ENCODE assay signal across 31 mouse cellular contexts in genomic region chr3:104032747-104033146, GRCm38 (mm10).
DNase-seq lines count a peak whose midpoint lies in the region; ATAC-seq lines count a peak whose summit lies in the region.
"Had no signal": no experiment of that assay in that cellular context is flagged by ENCODE, and none has a peak within 500 bp of the region (broad histone marks: within the 10 kb centered on the region; RNA-seq: fewer than 3 reads in every experiment).

No protein-coding gene starts in this region.

- peak; percentile 48 for DNase-seq in forebrain, embryonic 14.5 days (ENCODE audit: low spot score)
- no peak for DNase-seq in hindbrain, embryonic 10.5 days (ENCODE audit: low spot score)
- DNase-seq in midbrain, embryonic 14.5 days, result peak; percentile 50
- DNase-seq in brain, embryonic 18.5 days (ENCODE audit: low read depth, low spot score), result peak; percentile 3
- DNase-seq in layer of hippocampus, postnatal 36 days, result no peak
- DNase-seq: adrenal gland, postnatal 10 days; adrenal gland, postnatal 36 days; B cell, adult 2 months; cerebellum, adult 11-12 months; cerebellum, adult 9-10 months; cerebellum, postnatal 25 days; embryo, embryonic 11 days; gastrocnemius, postnatal 25 days; heart, adult 18-20 months; heart, postnatal 10 days; heart, postnatal 36 days; kidney, adult 18-20 months had no signal

- H3K4me1 ChIP-seq in forebrain, embryonic 14.5 days (ENCODE audit: control insufficient read depth, insufficient read depth, low read length), result no peaks in the 10 kb centered on the region
- H3K4me1 ChIP-seq in forebrain, embryonic 15.5 days, result no peaks in the 10 kb centered on the region
- no peaks in the 10 kb centered on the region for H3K4me1 ChIP-seq in hindbrain, embryonic 16.5 days (ENCODE audit: control insufficient read depth, insufficient read depth, low read depth, low read length)
- H3K4me1 ChIP-seq in hindbrain, embryonic 10.5 days (replicated peaks), result no peaks in the 10 kb centered on the region
- no peaks in the 10 kb centered on the region for H3K4me1 ChIP-seq in midbrain, embryonic 14.5 days (ENCODE audit: control insufficient read depth, insufficient read depth, low read length)
- no peaks in the 10 kb centered on the region for H3K4me1 ChIP-seq in midbrain, embryonic 13.5 days (replicated peaks)
- H3K4me1 ChIP-seq: embryonic facial prominence, embryonic 10.5 days; embryonic facial prominence, embryonic 13.5 days; heart, embryonic 12.5 days; hindbrain, embryonic 15.5 days had no signal

- H3K4me2 ChIP-seq in forebrain, embryonic 14.5 days (ENCODE audit: low read length), result no peak overlapping the region
- no peak overlapping the region for H3K4me2 ChIP-seq in forebrain, embryonic 15.5 days (replicated peaks)
- no peak overlapping the region for H3K4me2 ChIP-seq in hindbrain, embryonic 16.5 days (ENCODE audit: low read length)
- no peak overlapping the region for H3K4me2 ChIP-seq in midbrain, embryonic 14.5 days (ENCODE audit: low read length)
- H3K4me2 ChIP-seq in midbrain, embryonic 13.5 days (replicated peaks), result no peak overlapping the region
- H3K4me2 ChIP-seq: embryonic facial prominence, embryonic 13.5 days; heart, embryonic 12.5 days; heart, embryonic 15.5 days; hindbrain, embryonic 15.5 days had no signal

- H3K27me3 ChIP-seq in forebrain, embryonic 14.5 days (replicated peaks; ENCODE audit: control insufficient read depth, insufficient read depth, low read length), result no peaks in the 10 kb centered on the region
- H3K27me3 ChIP-seq in forebrain, embryonic 15.5 days, result no peaks in the 10 kb centered on the region
- H3K27me3 ChIP-seq in hindbrain, embryonic 16.5 days (replicated peaks; ENCODE audit: control insufficient read depth, insufficient read depth, low read length), result no peaks in the 10 kb centered on the region
- no peaks in the 10 kb centered on the region for H3K27me3 ChIP-seq in hindbrain, embryonic 10.5 days (ENCODE audit: insufficient read depth, poor library complexity, severe bottlenecking)
- no peaks in the 10 kb centered on the region for H3K27me3 ChIP-seq in midbrain, embryonic 14.5 days (ENCODE audit: control insufficient read depth, insufficient read depth, low read length)
- no peaks in the 10 kb centered on the region for H3K27me3 ChIP-seq in midbrain, embryonic 13.5 days
- H3K27me3 ChIP-seq: CH12.LX; embryonic facial prominence, embryonic 13.5 days; heart, embryonic 12.5 days; heart, embryonic 15.5 days; hindbrain, embryonic 15.5 days; Patski had no signal

- ATAC-seq in forebrain, embryonic 14.5 days, result no peak
- ATAC-seq in forebrain, embryonic 15.5 days (replicated peaks), result no peak
- ATAC-seq in hindbrain, embryonic 16.5 days, result peak; percentile 76; the same call in 1 of the 2 replicates
- no peak for ATAC-seq in midbrain, embryonic 14.5 days (ENCODE audit: low FRiP score, low TSS enrichment)
- ATAC-seq in midbrain, embryonic 13.5 days, result no peak
- ATAC-seq: inflammation-experienced regulatory T-cells, adult 6 months; intestine, embryonic 16.5 days; Patski had no signal

- H3K4me3 ChIP-seq in forebrain, embryonic 14.5 days (ENCODE audit: low read depth, low read length), result no peak overlapping the region
- no peak overlapping the region for H3K4me3 ChIP-seq in forebrain, embryonic 15.5 days
- no peak overlapping the region for H3K4me3 ChIP-seq in hindbrain, embryonic 16.5 days (ENCODE audit: low read length)
- H3K4me3 ChIP-seq in hindbrain, embryonic 10.5 days, result no peak overlapping the region
- H3K4me3 ChIP-seq in midbrain, embryonic 14.5 days (replicated peaks; ENCODE audit: low read depth, low read length), result no peak overlapping the region
- H3K4me3 ChIP-seq in midbrain, embryonic 13.5 days (replicated peaks), result no peak overlapping the region
- H3K4me3 ChIP-seq: embryonic facial prominence, embryonic 10.5 days; embryonic facial prominence, embryonic 13.5 days; erythroblast, embryonic 14.5 days; heart, embryonic 12.5 days; heart, embryonic 15.5 days; hindbrain, embryonic 15.5 days had no signal

- no peak overlapping the region for H3K27ac ChIP-seq in forebrain, embryonic 14.5 days (ENCODE audit: low read depth, low read length)
- H3K27ac ChIP-seq in forebrain, embryonic 15.5 days (replicated peaks), result no peak overlapping the region
- no peak overlapping the region for H3K27ac ChIP-seq in hindbrain, embryonic 16.5 days (ENCODE audit: low read depth, low read length)
- no peak overlapping the region for H3K27ac ChIP-seq in hindbrain, embryonic 10.5 days
- no peak overlapping the region for H3K27ac ChIP-seq in midbrain, embryonic 14.5 days (replicated peaks; ENCODE audit: low read depth, low read length)
- H3K27ac ChIP-seq in midbrain, embryonic 13.5 days, result no peak overlapping the region
- H3K27ac ChIP-seq: embryonic facial prominence, embryonic 10.5 days; embryonic facial prominence, embryonic 13.5 days; heart, embryonic 15.5 days; hindbrain, embryonic 15.5 days had no signal

- no peak overlapping the region for H3K9ac ChIP-seq in forebrain, embryonic 14.5 days (ENCODE audit: low read length)
- H3K9ac ChIP-seq in forebrain, embryonic 15.5 days (replicated peaks), result no peak overlapping the region
- H3K9ac ChIP-seq in hindbrain, embryonic 16.5 days (ENCODE audit: low read depth, low read length), result no peak overlapping the region
- no peak overlapping the region for H3K9ac ChIP-seq in midbrain, embryonic 14.5 days (replicated peaks; ENCODE audit: low read length)
- H3K9ac ChIP-seq in midbrain, embryonic 13.5 days (replicated peaks), result no peak overlapping the region
- H3K9ac ChIP-seq: embryonic facial prominence, embryonic 13.5 days; heart, embryonic 12.5 days; heart, embryonic 15.5 days; hindbrain, embryonic 15.5 days had no signal

- no peaks in the 10 kb centered on the region for H3K9me3 ChIP-seq in forebrain, embryonic 14.5 days (replicated peaks; ENCODE audit: control insufficient read depth, low read length)
- H3K9me3 ChIP-seq in forebrain, embryonic 15.5 days, result no peaks in the 10 kb centered on the region
- no peaks in the 10 kb centered on the region for H3K9me3 ChIP-seq in hindbrain, embryonic 16.5 days (ENCODE audit: control insufficient read depth, low read length)
- H3K9me3 ChIP-seq in hindbrain, embryonic 10.5 days, result no peaks in the 10 kb centered on the region
- H3K9me3 ChIP-seq in midbrain, embryonic 14.5 days (ENCODE audit: control insufficient read depth, low read length), result no peaks in the 10 kb centered on the region
- H3K9me3 ChIP-seq in midbrain, embryonic 13.5 days, result no peaks in the 10 kb centered on the region
- H3K9me3 ChIP-seq: embryonic facial prominence, embryonic 10.5 days; embryonic facial prominence, embryonic 13.5 days; G1E; heart, embryonic 12.5 days; heart, embryonic 15.5 days; hindbrain, embryonic 15.5 days had no signal

- 91% methylated on average over 1 of the region's 1 CpGs for WGBS in forebrain, embryonic 14.5 days
- WGBS in forebrain, embryonic 15.5 days, result 84% methylated on average over 1 of the region's 1 CpGs
- 82% methylated on average over 1 of the region's 1 CpGs for WGBS in hindbrain, embryonic 16.5 days
- 88% methylated on average over 1 of the region's 1 CpGs for WGBS in hindbrain, embryonic 10.5 days
- WGBS in midbrain, embryonic 14.5 days, result 80% methylated on average over 1 of the region's 1 CpGs
- 89% methylated on average over 1 of the region's 1 CpGs for WGBS in midbrain, embryonic 13.5 days

- no peaks in the 10 kb centered on the region for H3K36me3 ChIP-seq in forebrain, embryonic 14.5 days (ENCODE audit: control insufficient read depth, insufficient read depth, low read length)
- peaks cover 3% of the 10 kb centered on the region; the same call in 1 of the 2 replicates for H3K36me3 ChIP-seq in forebrain, embryonic 15.5 days
- no peaks in the 10 kb centered on the region for H3K36me3 ChIP-seq in hindbrain, embryonic 16.5 days (ENCODE audit: control insufficient read depth, insufficient read depth, low read length)
- H3K36me3 ChIP-seq in hindbrain, embryonic 10.5 days, result no peaks in the 10 kb centered on the region
- H3K36me3 ChIP-seq in midbrain, embryonic 14.5 days (ENCODE audit: control insufficient read depth, insufficient read depth, low read length), result no peaks in the 10 kb centered on the region
- 0 out of 2 replicates have a peak, but pooled peaks cover 7% of the 10 kb centered on the region for H3K36me3 ChIP-seq in midbrain, embryonic 13.5 days
- H3K36me3 ChIP-seq: embryonic facial prominence, embryonic 10.5 days; embryonic facial prominence, embryonic 13.5 days; G1E had no signal

Comparison
In these comparisons a context has a peak if more than half of its experiments do, and no peak if none do; other contexts are left out.
1. DNase-seq: peak in forebrain, embryonic 14.5 days (single experiment), midbrain, embryonic 14.5 days (single experiment) and brain, embryonic 18.5 days (single experiment); none in hindbrain, embryonic 10.5 days (single experiment) and layer of hippocampus, postnatal 36 days (0 of 2).